ENCODE assay signal across 16 mouse cellular contexts in the genomic region with DNA sequence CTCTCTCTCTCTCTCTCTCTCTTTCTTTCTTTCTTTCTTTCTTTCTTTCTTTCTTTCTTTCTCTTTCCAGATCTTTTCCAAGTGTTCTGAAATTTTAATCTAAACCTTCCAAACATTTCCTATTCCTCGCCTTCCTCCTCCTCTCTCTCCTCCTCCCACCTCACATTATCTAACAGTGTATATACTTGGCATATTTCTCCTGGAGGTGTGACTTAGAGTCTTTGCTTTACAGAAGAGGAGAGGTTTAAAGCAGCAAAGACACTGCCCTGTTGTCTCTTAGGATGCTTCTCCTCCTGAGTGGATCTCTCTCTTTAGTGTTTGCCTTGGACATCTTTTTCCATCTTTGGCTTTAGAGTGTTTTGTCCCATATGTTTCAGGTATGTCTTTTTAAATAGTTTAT.
"Had no signal": no experiment of that assay in that cellular context is flagged by ENCODE, and none has a peak within 500 bp of the region (broad histone marks: within the 10 kb centered on the region; RNA-seq: fewer than 3 reads in every experiment).

No protein-coding gene starts in this region.

- H3K36me3 ChIP-seq: stomach, embryonic 15.5 days had no signal

- H3K27ac ChIP-seq: neural tube, embryonic 13.5 days; neural tube, embryonic 15.5 days; stomach, embryonic 15.5 days; stomach, postnatal 0 days had no signal

- H3K4me1 ChIP-seq: neural tube, embryonic 15.5 days; stomach, embryonic 15.5 days had no signal

- H3K27me3 ChIP-seq: neural tube, embryonic 13.5 days; neural tube, embryonic 15.5 days; stomach, embryonic 15.5 days had no signal

- H3K9me3 ChIP-seq: neural tube, embryonic 13.5 days; neural tube, embryonic 15.5 days; stomach, embryonic 15.5 days had no signal

- H3K4me3 ChIP-seq: neural tube, embryonic 13.5 days; neural tube, embryonic 15.5 days; stomach, embryonic 15.5 days had no signal

- H3K4me2 ChIP-seq: neural tube, embryonic 13.5 days; neural tube, embryonic 15.5 days; stomach, embryonic 15.5 days had no signal

- H3K9ac ChIP-seq: neural tube, embryonic 13.5 days; neural tube, embryonic 15.5 days; stomach, embryonic 15.5 days had no signal

- DNase-seq: retina, postnatal 1 day; right cerebral cortex, adult 18-20 months; right cerebral cortex, postnatal 14 days; right cerebral cortex, postnatal 25 days; right cerebral cortex, postnatal 4 days; spleen, adult 18-20 months; thymus, adult 18-20 months; thymus, adult 2 months; thymus, postnatal 14 days; thymus, postnatal 25 days; thymus, postnatal 36 days; thymus, postnatal 4 days had no signal
